Comparison of ENCODE assay signal across 15 mouse cellular contexts in genomic region chr13:51850565-51850964, GRCm38 (mm10).
"Had no signal": no experiment of that assay in that cellular context is flagged by ENCODE, and none has a peak within 500 bp of the region (broad histone marks: within the 10 kb centered on the region; RNA-seq: fewer than 3 reads in every experiment).

No protein-coding gene starts in this region.

- H3K36me3 ChIP-seq: liver, embryonic 15.5 days; lung, embryonic 15.5 days; midbrain, embryonic 12.5 days; midbrain, embryonic 15.5 days; neural tube, embryonic 12.5 days had no signal

- H3K4me3 ChIP-seq: lung, embryonic 15.5 days; midbrain, embryonic 12.5 days; midbrain, embryonic 15.5 days; neural tube, embryonic 12.5 days had no signal

- H3K27me3 ChIP-seq: liver, embryonic 15.5 days; lung, embryonic 15.5 days had no signal

- H3K9ac ChIP-seq: liver, postnatal 0 days; lung, embryonic 15.5 days; midbrain, embryonic 12.5 days; midbrain, embryonic 15.5 days; neural tube, embryonic 12.5 days had no signal

- ATAC-seq: liver, postnatal 0 days; lung, postnatal 0 days; midbrain, embryonic 15.5 days had no signal

- H3K27ac ChIP-seq: midbrain, embryonic 15.5 days; neural tube, embryonic 12.5 days had no signal

- H3K9me3 ChIP-seq: liver, embryonic 15.5 days; lung, embryonic 15.5 days; megakaryocyte, embryonic 14.5 days; midbrain, embryonic 12.5 days; midbrain, embryonic 15.5 days; neural tube, embryonic 12.5 days had no signal

- H3K4me2 ChIP-seq: midbrain, embryonic 15.5 days had no signal

- DNase-seq: liver, postnatal 0 days; lung, adult 2 months; lung, postnatal 14 days; lung, postnatal 36 days; right cerebral cortex, postnatal 14 days; thymus, adult 18-20 months; thymus, postnatal 14 days; thymus, postnatal 36 days had no signal
